Mouse (Mus musculus) spleen, adult 18-20 months (tissue): ENCODE measurements around the gene Nrxn1.

ENCODE experiments used
- DNase-seq, 2 experiments: peaks; one replicate each; pipeline ENCODE4 v3.0.0; 2022; ENCODE audit warnings: mixed read lengths in 2 of 2

Nrxn1 gene

GRCm38 (mm10) chr17:91093042-91093080 is at the start of gene Nrxn1:
TSS of gene Nrxn1 (minus strand) at chr17:91093071.
- no peak for DNase-seq

- no peak for DNase-seq
These were observed 44.0 kb upstream of the Nrxn1 start for GRCm38 (mm10) chr17:91136859-91137258.

- DNase-seq: no peak
These were observed 20.2 kb upstream of the Nrxn1 start for GRCm38 (mm10) chr17:91112880-91113628.

- DNase-seq: no peak
These were observed 19.2 kb upstream of the Nrxn1 start for GRCm38 (mm10) chr17:91112085-91112484.

GRCm38 (mm10) chr17:91093081-91093875 is 407 bp upstream of the Nrxn1 start:
- DNase-seq: no peak

- no peak for DNase-seq
These were observed 340 bp downstream of the Nrxn1 start for GRCm38 (mm10) chr17:91092421-91093041.

GRCm38 (mm10) chr17:91090631-91091030 is 2.2 kb downstream of the Nrxn1 start:
- DNase-seq: no peak

GRCm38 (mm10) chr17:91088991-91089390 is 3.9 kb downstream of the Nrxn1 start:
- DNase-seq: no peak

GRCm38 (mm10) chr17:91088037-91088715 is 4.7 kb downstream of the Nrxn1 start:
- no peak for DNase-seq

- DNase-seq: no peak
These were observed 6.5 kb downstream of the Nrxn1 start for GRCm38 (mm10) chr17:91086412-91086811.

- DNase-seq: no peak
These were observed 7.5 kb downstream of the Nrxn1 start for GRCm38 (mm10) chr17:91085416-91085815.

- no peak for DNase-seq
These were observed 13.8 kb downstream of the Nrxn1 start for GRCm38 (mm10) chr17:91079096-91079495.

GRCm38 (mm10) chr17:91074780-91075179 is 18.1 kb downstream of the Nrxn1 start:
- DNase-seq: no peak

GRCm38 (mm10) chr17:91033466-91033865 is 59.4 kb downstream of the Nrxn1 start:
- DNase-seq: no peak

- DNase-seq: no peak
These were observed 67.7 kb downstream of the Nrxn1 start for GRCm38 (mm10) chr17:91025061-91025623.

GRCm38 (mm10) chr17:91007385-91008089 is 85.3 kb downstream of the Nrxn1 start:
- DNase-seq: no peak

GRCm38 (mm10) chr17:91000389-91000788 is 92.5 kb downstream of the Nrxn1 start:
- no peak for DNase-seq

GRCm38 (mm10) chr17:90999667-91000154 is 93.2 kb downstream of the Nrxn1 start:
- DNase-seq: no peak

GRCm38 (mm10) chr17:90997714-90998113 is 95.2 kb downstream of the Nrxn1 start:
- DNase-seq: no peak

- no peak for DNase-seq
These were observed 97.4 kb downstream of the Nrxn1 start for GRCm38 (mm10) chr17:90995436-90995835.

- no peak for DNase-seq
These were observed 98.6 kb downstream of the Nrxn1 start for GRCm38 (mm10) chr17:90994247-90994646.

- DNase-seq: no peak
These were observed 102.1 kb downstream of the Nrxn1 start for GRCm38 (mm10) chr17:90990747-90991146.
